Mouse (Mus musculus): ENCODE measurements around the gene Lefty2.
"Not testable (repeated sequence)": the region's sequence is repeated elsewhere in the genome, so short reads cannot be mapped to it uniquely, and the experiment has no call there.

GRCm38 (mm10) chr1:180894088-180894987, 1.4 kb downstream of the Lefty2 start:
- TF ChIP-seq CTCF, EP300 (IDR thresholded peaks at IDR 0.05; ENCODE audit: low read depth): not testable (repeated sequence)
